Mouse (Mus musculus): ENCODE measurements at regions not wholly inside any gene's neighbourhood (a gene's known extent, or its start where the extent isn't known, plus 50 kb on each side); places are given as distances from the start of the nearest gene placed in this dataset.

GRCm38 (mm10) chr2:178674621-178675020 is 244.3 kb downstream of the Cdh26 start:
- dilution Hi-C loops (cut with MboI; ENCODE audit: extremely low pct_ligation_motif_present, extremely low pct_unique_long_range_greater_than_20kb, low sequenced_read_pairs), result no loop called here
- Histone ChIP-seq H3K9me3 (replicated peaks; ENCODE audit: low read length) (peaks cover 14% of the 10 kb centered on the region), H3K79me2 (replicated peaks; ENCODE audit: control insufficient read depth, extremely low read depth, insufficient read depth, poor library complexity, severe bottlenecking) (no peaks in the 10 kb centered on the region), H3K36me3 (replicated peaks in 1 of 2; ENCODE audit: control insufficient read depth in 1 of 2, insufficient read depth in 1 of 2, low read length in 1 of 2) (no peaks in the 10 kb centered on the region), H3K4me2 (ENCODE audit: insufficient read depth, low read depth, poor library complexity, severe bottlenecking) (no peak overlapping the region), H3K27ac (ENCODE audit: insufficient read depth, low read depth) (no peak overlapping the region), H3K4me1 (ENCODE audit: control insufficient read depth in 1 of 2, insufficient read depth in 2 of 2) (no peaks in the 10 kb centered on the region), H3K4me3 (replicated peaks in 1 of 3; ENCODE audit: low read depth in 2 of 3, low read length in 2 of 3, poor library complexity in 1 of 3) (no peak overlapping the region), H3K27me3 (replicated peaks) (peaks cover 5% of the 10 kb centered on the region), H3K9ac (ENCODE audit: insufficient read depth, low read depth) (no peak overlapping the region)
- TF ChIP-seq EP300 (IDR thresholded peaks at IDR 0.05; ENCODE audit: low read length), result no peak
- TF ChIP-seq JUND (conservative IDR thresholded peaks at IDR 0.05; ENCODE audit: low read depth, low read length), result no peak
- TF ChIP-seq UBTF (IDR thresholded peaks at IDR 0.05; ENCODE audit: low read depth, low read length), result no peak
- no peak for TF ChIP-seq RCOR1 (conservative IDR thresholded peaks at IDR 0.05; ENCODE audit: low read depth, low read length)
- TF ChIP-seq TBP (conservative IDR thresholded peaks at IDR 0.05; ENCODE audit: low read depth, low read length), result no peak
- no peak for TF ChIP-seq ZMIZ1 (IDR thresholded peaks at IDR 0.05; ENCODE audit: low read depth, low read length)
- TF ChIP-seq USF1 (IDR thresholded peaks at IDR 0.05; ENCODE audit: low read depth, low read length), result no peak
- TF ChIP-seq CHD1 (IDR thresholded peaks at IDR 0.05; ENCODE audit: low read depth, low read length), result no peak
- no peak for TF ChIP-seq HCFC1 (IDR thresholded peaks at IDR 0.05; ENCODE audit: low read depth, low read length)
- no peak for TF ChIP-seq POLR2A (IDR thresholded peaks at IDR 0.05; ENCODE audit: low read depth, low read length)
- TF ChIP-seq IRF4 (IDR thresholded peaks at IDR 0.05; ENCODE audit: low read depth, low read length), result no peak
- TF ChIP-seq NRF1 (IDR thresholded peaks at IDR 0.05; ENCODE audit: low read depth, low read length), result no peak
- TF ChIP-seq RAD21 (IDR thresholded peaks at IDR 0.05; ENCODE audit: low read depth, low read length), result no peak
- TF ChIP-seq NELFE (IDR thresholded peaks at IDR 0.05; ENCODE audit: low read depth, low read length), result no peak
- no peak for TF ChIP-seq POLR2AphosphoS2 (IDR thresholded peaks at IDR 0.05; ENCODE audit: low read depth, low read length)
- no peak for TF ChIP-seq SIN3A (IDR thresholded peaks at IDR 0.05; ENCODE audit: low read length)
- TF ChIP-seq SMC3 (IDR thresholded peaks at IDR 0.05; ENCODE audit: low read depth, low read length), result no peak
- no peak for DNase-seq (ENCODE audit: extremely low read depth)
- in situ Hi-C loops (cut with MboI; ENCODE audit: low pct_ligation_motif_present, low pct_unique_long_range_greater_than_20kb, low sequenced_read_pairs), result no loop called here

GRCm38 (mm10) chr2:178676970-178677369 is 246.6 kb downstream of the Cdh26 start:
- no peaks in the 10 kb centered on the region for H3K79me2 ChIP-seq (replicated peaks; ENCODE audit: control insufficient read depth, extremely low read depth, insufficient read depth, poor library complexity, severe bottlenecking)
- peaks cover 8% of the 10 kb centered on the region for H3K27me3 ChIP-seq (replicated peaks)
- DNase-seq (ENCODE audit: extremely low read depth), result no peak
- in situ Hi-C loops (cut with MboI; ENCODE audit: low pct_ligation_motif_present, low pct_unique_long_range_greater_than_20kb, low sequenced_read_pairs), result no loop called here
- H3K4me2 ChIP-seq (ENCODE audit: insufficient read depth, low read depth, poor library complexity, severe bottlenecking), result no peak overlapping the region
- no peak overlapping the region for H3K27ac ChIP-seq (ENCODE audit: insufficient read depth, low read depth)
- H3K9ac ChIP-seq (ENCODE audit: insufficient read depth, low read depth), result no peak overlapping the region
- dilution Hi-C loops (cut with MboI; ENCODE audit: extremely low pct_ligation_motif_present, extremely low pct_unique_long_range_greater_than_20kb, low sequenced_read_pairs), result no loop called here
- H3K4me3 ChIP-seq (replicated peaks in 1 of 3; ENCODE audit: low read depth in 2 of 3, low read length in 2 of 3, poor library complexity in 1 of 3), result no peak overlapping the region
- no peak for TF ChIP-seq CHD2 (IDR thresholded peaks at IDR 0.05; ENCODE audit: low read length)
- no peak for TF ChIP-seq PAX5 (IDR thresholded peaks at IDR 0.05; ENCODE audit: low read length)
- no peak for TF ChIP-seq HCFC1 (IDR thresholded peaks at IDR 0.05; ENCODE audit: low read depth, low read length)
- no peak for TF ChIP-seq JUND (conservative IDR thresholded peaks at IDR 0.05; ENCODE audit: low read depth, low read length)
- TF ChIP-seq IRF4 (IDR thresholded peaks at IDR 0.05; ENCODE audit: low read depth, low read length), result no peak
- no peak for TF ChIP-seq SIN3A (IDR thresholded peaks at IDR 0.05; ENCODE audit: low read length)
- TF ChIP-seq EP300 (IDR thresholded peaks at IDR 0.05; ENCODE audit: low read length), result no peak
- no peak for TF ChIP-seq MAX (IDR thresholded peaks at IDR 0.05; ENCODE audit: low read length)
- no peak for TF ChIP-seq MYC (IDR thresholded peaks at IDR 0.05; ENCODE audit: low read depth, low read length)
- no peak for TF ChIP-seq E2F4 (IDR thresholded peaks at IDR 0.05; ENCODE audit: insufficient replicate concordance, low read depth, low read length)
- no peak for TF ChIP-seq NELFE (IDR thresholded peaks at IDR 0.05; ENCODE audit: low read depth, low read length)
- no peak for TF ChIP-seq SMC3 (IDR thresholded peaks at IDR 0.05; ENCODE audit: low read depth, low read length)
- no peak for TF ChIP-seq BHLHE40 (IDR thresholded peaks at IDR 0.05; ENCODE audit: low read depth, low read length)
- TF ChIP-seq ZNF384 (IDR thresholded peaks at IDR 0.05; ENCODE audit: low read depth, low read length), result no peak
- no peak for TF ChIP-seq CTCF (conservative IDR thresholded peaks at IDR 0.05 in 1 of 2, IDR thresholded peaks at IDR 0.05 in 1 of 2; ENCODE audit: low read depth in 2 of 2, low read length in 2 of 2)
- TF ChIP-seq JUN (IDR thresholded peaks at IDR 0.05; ENCODE audit: insufficient read depth, low read depth, low read length), result no peak
- H3K4me1 ChIP-seq (ENCODE audit: control insufficient read depth in 1 of 2, insufficient read depth in 2 of 2), result no peaks in the 10 kb centered on the region
- peaks cover 20% of the 10 kb centered on the region for H3K9me3 ChIP-seq (replicated peaks; ENCODE audit: low read length)
- no peaks in the 10 kb centered on the region for H3K36me3 ChIP-seq (replicated peaks in 1 of 2; ENCODE audit: control insufficient read depth in 1 of 2, insufficient read depth in 1 of 2, low read length in 1 of 2)
